Mouse (Mus musculus): ENCODE measurements around the gene Scfd2. TPM values are rescaled to one million over a fixed set of nuclear protein-coding genes. Genes with fewer than 3 reads are reported as not detected.
A peak's percentile ranks its signal among the peaks of the same experiment; 100 is the strongest.

Gene Scfd2
- total and polyA plus RNA-seq, 2 experiments from 2014 or later: 17.5 to 33.2 TPM

DNA sequence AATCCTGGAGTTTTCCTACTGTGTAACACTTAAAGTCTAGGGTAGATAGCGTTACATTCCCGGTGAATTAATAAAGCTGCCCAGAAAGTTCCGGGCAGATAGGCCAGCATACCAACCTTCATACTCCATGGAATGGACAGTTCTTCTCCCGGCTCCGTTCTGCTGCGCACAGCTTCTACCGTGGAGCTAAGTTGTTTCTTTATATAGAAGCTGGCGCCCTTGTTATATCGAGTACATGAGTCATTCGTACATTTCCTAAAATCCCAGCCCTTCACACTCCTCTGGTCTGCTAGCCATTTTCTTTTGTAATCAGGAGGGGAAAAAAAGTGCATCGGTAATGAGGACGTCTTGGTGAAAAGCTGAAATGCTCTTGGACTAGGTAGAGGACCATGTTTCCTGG, 343.5 kb downstream of the Scfd2 start:
- Histone ChIP-seq H3K4me1 (ENCODE audit: insufficient read depth, low read length) (no peaks in the 10 kb centered on the region), H3K9me3 (ENCODE audit: low read length) (no peaks in the 10 kb centered on the region), H3K27me3 (ENCODE audit: insufficient read depth, low read length) (0 out of 2 replicates have a peak, but pooled peaks cover 5% of the 10 kb centered on the region), H3K36me3 (ENCODE audit: insufficient read depth, low read length) (no peaks in the 10 kb centered on the region), H3K4me3 (ENCODE audit: low read depth, low read length) (no peak overlapping the region), H3K27ac (ENCODE audit: low read depth, low read length) (no peak overlapping the region), H3K9ac (replicated peaks; ENCODE audit: low read length, poor library complexity, severe bottlenecking) (no peak overlapping the region), H3K4me2 (ENCODE audit: low read depth, low read length, poor library complexity, severe bottlenecking) (no peak overlapping the region)
- no peak for DNase-seq (ENCODE audit: low spot score)
- ATAC-seq (ENCODE audit: low FRiP score): no peak
- 90% methylated on average over 12 of the region's 12 CpGs for WGBS
- no peak for TF ChIP-seq CTCF (IDR thresholded peaks at IDR 0.05)

DNA sequence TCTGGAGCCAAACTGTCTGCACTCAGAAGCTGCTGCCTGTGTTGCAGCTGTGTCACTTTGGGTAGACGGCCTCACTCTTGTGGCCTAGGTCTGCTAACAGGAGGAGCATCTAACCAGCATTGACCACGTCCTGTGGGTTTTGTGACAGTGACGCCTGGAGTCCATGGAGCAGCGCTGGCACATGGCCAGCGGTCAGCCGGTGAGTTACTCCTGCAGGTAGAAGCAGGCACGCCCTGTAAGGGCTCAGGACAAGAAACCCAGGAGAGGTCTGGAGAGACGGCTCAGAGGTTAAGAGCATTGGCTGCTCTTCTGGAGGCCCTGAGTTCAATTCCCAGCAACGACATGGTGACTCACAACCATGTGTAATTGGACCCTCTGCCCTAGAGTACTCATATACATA, 347.0 kb downstream of the Scfd2 start:
- Histone ChIP-seq H3K27ac (ENCODE audit: low read depth, low read length) (no peak overlapping the region), H3K4me3 (ENCODE audit: low read depth, low read length) (no peak overlapping the region), H3K9me3 (ENCODE audit: low read length) (no peaks in the 10 kb centered on the region), H3K36me3 (ENCODE audit: insufficient read depth, low read length) (no peaks in the 10 kb centered on the region), H3K9ac (replicated peaks; ENCODE audit: low read length, poor library complexity, severe bottlenecking) (no peak overlapping the region), H3K4me1 (ENCODE audit: insufficient read depth, low read length) (no peaks in the 10 kb centered on the region), H3K27me3 (ENCODE audit: insufficient read depth, low read length) (0 out of 2 replicates have a peak, but pooled peaks cover 8% of the 10 kb centered on the region), H3K4me2 (ENCODE audit: low read depth, low read length, poor library complexity, severe bottlenecking) (no peak overlapping the region)
- DNase-seq (ENCODE audit: low spot score) (no peak), ATAC-seq (ENCODE audit: low FRiP score) (no peak)
- TF ChIP-seq CTCF (IDR thresholded peaks at IDR 0.05): no peak
- WGBS: 83% methylated on average over 9 of the region's 9 CpGs

DNA sequence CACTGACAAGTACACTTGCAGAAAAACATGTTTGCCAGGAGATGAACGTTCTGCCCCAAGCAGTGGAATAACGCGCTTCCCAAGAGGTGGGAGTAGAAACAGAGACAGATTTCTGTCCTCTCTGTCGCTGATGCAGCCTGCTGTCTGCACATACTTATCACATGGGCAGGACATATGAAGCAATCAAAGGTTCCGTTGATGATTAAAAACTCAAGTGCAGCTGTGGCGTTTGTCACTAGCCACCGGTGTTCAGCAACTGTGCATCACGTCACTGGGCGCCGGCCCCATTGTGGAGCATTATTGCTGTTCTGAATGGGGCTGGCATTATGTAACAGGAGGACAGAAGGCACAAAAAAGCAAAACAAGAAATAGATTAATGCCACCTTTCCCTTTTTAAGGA, 348.4 kb downstream of the Scfd2 start:
- 57% methylated on average over 10 of the region's 10 CpGs for WGBS
- DNase-seq (ENCODE audit: low spot score) (no peak), ATAC-seq (ENCODE audit: low FRiP score) (no peak)
- Histone ChIP-seq H3K4me2 (ENCODE audit: low read depth, low read length, poor library complexity, severe bottlenecking) (no peak overlapping the region), H3K27me3 (ENCODE audit: insufficient read depth, low read length) (0 out of 2 replicates have a peak, but pooled peaks cover 3% of the 10 kb centered on the region), H3K9ac (replicated peaks; ENCODE audit: low read length, poor library complexity, severe bottlenecking) (no peak overlapping the region), H3K9me3 (ENCODE audit: low read length) (no peaks in the 10 kb centered on the region), H3K4me3 (ENCODE audit: low read depth, low read length) (no peak overlapping the region), H3K36me3 (ENCODE audit: insufficient read depth, low read length) (no peaks in the 10 kb centered on the region), H3K4me1 (ENCODE audit: insufficient read depth, low read length) (no peaks in the 10 kb centered on the region), H3K27ac (ENCODE audit: low read depth, low read length) (no peak overlapping the region)
- no peak for TF ChIP-seq CTCF (IDR thresholded peaks at IDR 0.05)

DNA sequence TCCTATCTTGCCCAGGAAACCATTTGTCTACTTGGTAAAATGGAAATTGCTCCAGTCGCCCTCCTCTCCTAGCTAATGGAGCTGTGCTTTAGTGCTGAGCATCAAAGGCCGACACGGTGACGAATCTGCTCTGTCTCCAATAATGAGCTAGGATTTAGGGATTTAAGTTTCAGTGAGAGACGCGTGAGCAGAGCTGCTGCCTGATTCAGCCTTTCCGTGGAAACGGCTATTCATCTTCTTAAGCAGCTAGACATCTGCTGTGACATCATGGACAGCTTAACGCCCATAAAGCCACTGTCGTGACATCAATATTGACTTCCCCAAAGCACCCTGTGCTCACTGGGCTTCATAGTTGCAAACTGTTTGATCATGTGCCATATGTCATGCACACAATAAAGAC, 351.3 kb downstream of the Scfd2 start:
- no peak for TF ChIP-seq CTCF (IDR thresholded peaks at IDR 0.05)
- H3K4me2 ChIP-seq (ENCODE audit: low read depth, low read length, poor library complexity, severe bottlenecking): no peak overlapping the region
- 16% methylated on average over 10 of the region's 10 CpGs for WGBS
- ATAC-seq (ENCODE audit: low FRiP score): no peak
- DNase-seq (ENCODE audit: low spot score): no peak
- no peaks in the 10 kb centered on the region for H3K4me1 ChIP-seq (ENCODE audit: insufficient read depth, low read length)
- no peaks in the 10 kb centered on the region for H3K9me3 ChIP-seq (ENCODE audit: low read length)
- H3K36me3 ChIP-seq (ENCODE audit: insufficient read depth, low read length): no peaks in the 10 kb centered on the region
- 0 out of 2 replicates have a peak, but pooled peaks cover 3% of the 10 kb centered on the region for H3K27me3 ChIP-seq (ENCODE audit: insufficient read depth, low read length)
- H3K27ac ChIP-seq (ENCODE audit: low read depth, low read length): no peak overlapping the region
- H3K9ac ChIP-seq (replicated peaks; ENCODE audit: low read length, poor library complexity, severe bottlenecking): no peak overlapping the region
- H3K4me3 ChIP-seq (ENCODE audit: low read depth, low read length): no peak overlapping the region

DNA sequence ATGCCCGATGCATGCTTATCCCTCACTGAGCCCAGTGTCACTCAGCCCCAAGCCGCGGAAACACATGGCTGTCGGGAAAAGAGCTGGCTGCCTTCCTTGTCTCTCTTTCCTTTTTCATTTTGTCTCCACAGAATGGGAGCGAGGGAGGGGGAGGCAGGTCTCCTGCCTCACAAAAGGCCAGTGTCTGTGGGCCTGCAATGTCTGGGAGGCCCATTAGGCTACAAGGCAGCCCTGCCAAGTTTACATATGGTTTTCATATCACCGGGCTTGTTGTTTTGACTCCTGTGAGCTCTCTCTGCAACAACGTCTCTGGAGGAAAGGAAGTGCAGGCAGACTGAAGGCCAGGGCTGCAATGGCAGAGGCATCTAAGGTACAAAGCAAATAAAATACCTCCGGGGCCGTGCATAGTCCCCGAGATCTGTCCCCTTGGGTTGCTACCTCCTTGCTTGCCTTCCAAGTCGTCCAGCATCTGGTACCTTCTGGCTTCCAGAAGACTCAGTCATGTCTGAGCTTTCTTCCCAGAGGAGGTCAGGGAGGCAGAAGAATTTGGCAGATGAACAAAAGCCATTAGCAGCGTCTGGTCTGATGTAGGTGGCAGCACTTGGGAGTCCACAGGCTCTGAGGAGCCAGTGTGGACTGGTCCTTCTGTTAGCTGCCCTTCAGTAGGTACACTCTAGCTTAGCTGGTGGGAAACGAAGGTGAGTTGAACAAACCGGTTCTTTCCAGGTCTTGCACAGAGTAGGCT, 355.9 kb downstream of the Scfd2 start:
- H3K4me2 ChIP-seq (ENCODE audit: low read depth, low read length, poor library complexity, severe bottlenecking): no peak overlapping the region
- no peaks in the 10 kb centered on the region for H3K36me3 ChIP-seq (ENCODE audit: insufficient read depth, low read length)
- H3K9ac ChIP-seq (replicated peaks; ENCODE audit: low read length, poor library complexity, severe bottlenecking): no peak overlapping the region
- H3K27ac ChIP-seq (ENCODE audit: low read depth, low read length): no peak overlapping the region
- H3K4me3 ChIP-seq (ENCODE audit: low read depth, low read length): no peak overlapping the region
- ATAC-seq (ENCODE audit: low FRiP score) (no peak), DNase-seq (ENCODE audit: low spot score) (peak; percentile 62)
- no peak for TF ChIP-seq CTCF (IDR thresholded peaks at IDR 0.05)
- H3K27me3 ChIP-seq (ENCODE audit: insufficient read depth, low read length): no peaks in the 10 kb centered on the region
- H3K4me1 ChIP-seq (ENCODE audit: insufficient read depth, low read length): 0 out of 2 replicates have a peak, but pooled peaks cover 3% of the 10 kb centered on the region
- H3K9me3 ChIP-seq (ENCODE audit: low read length): no peaks in the 10 kb centered on the region
- 47% methylated on average over 14 of the region's 14 CpGs for WGBS

DNA sequence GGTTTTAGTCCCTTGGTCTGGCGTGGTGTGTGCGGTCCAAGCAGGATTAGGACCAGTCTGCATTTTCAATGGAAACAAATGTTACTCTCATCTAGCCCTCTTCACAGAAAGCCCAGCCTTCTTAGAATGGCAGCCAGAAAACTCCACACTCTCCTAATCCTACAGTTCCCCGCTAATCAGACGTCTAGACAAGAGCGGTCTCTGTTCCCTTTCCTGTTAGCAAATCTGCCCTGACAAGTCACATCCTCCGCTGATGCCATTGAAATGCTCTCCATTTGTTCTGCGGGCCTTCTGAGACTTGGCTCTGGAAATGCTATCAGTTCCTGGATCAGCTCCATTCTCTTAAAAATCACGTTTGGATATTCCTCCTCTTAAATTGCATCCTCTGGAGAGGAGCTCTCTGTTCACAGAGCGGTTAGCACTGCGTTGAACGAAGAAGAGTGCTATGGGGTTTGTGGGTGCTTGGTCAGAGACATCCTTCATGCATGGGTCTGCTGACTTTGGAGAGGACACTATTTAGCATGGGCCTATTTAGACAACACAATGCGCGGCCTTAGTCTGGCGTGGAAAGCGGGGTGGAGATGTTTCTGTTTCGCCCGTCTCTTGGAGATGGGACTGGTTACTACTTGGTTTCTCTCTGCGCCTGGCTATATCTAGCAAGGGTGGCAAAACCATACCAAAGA, 358.3 kb downstream of the Scfd2 start:
- Histone ChIP-seq H3K9ac (replicated peaks; ENCODE audit: low read length, poor library complexity, severe bottlenecking) (no peak overlapping the region), H3K36me3 (ENCODE audit: insufficient read depth, low read length) (no peaks in the 10 kb centered on the region), H3K27ac (ENCODE audit: low read depth, low read length) (no peak overlapping the region), H3K9me3 (ENCODE audit: low read length) (no peaks in the 10 kb centered on the region), H3K27me3 (ENCODE audit: insufficient read depth, low read length) (no peaks in the 10 kb centered on the region), H3K4me2 (ENCODE audit: low read depth, low read length, poor library complexity, severe bottlenecking) (no peak overlapping the region; the same call in 1 of the 2 replicates), H3K4me3 (ENCODE audit: low read depth, low read length) (no peak overlapping the region), H3K4me1 (ENCODE audit: insufficient read depth, low read length) (0 out of 2 replicates have a peak, but pooled peaks cover 3% of the 10 kb centered on the region)
- WGBS: 39% methylated on average over 18 of the region's 18 CpGs
- ATAC-seq (ENCODE audit: low FRiP score) (no peak), DNase-seq (ENCODE audit: low spot score) (peak; percentile 57)
- TF ChIP-seq CTCF (IDR thresholded peaks at IDR 0.05): no peak

All from midbrain, postnatal 0 days (tissue).